Mouse (Mus musculus) erythroblast, embryonic 14.5 days (primary cell): Measurements from ENCODE around the gene Atf7.

Source experiments
- GATA1 ChIP-seq: IDR thresholded peaks from 2 replicates; pipeline ENCODE4 v1.6.1; 2012; ENCODE audit warnings: low read length, inconsistent platforms, mixed read lengths
- TAL1 ChIP-seq: IDR thresholded peaks from 3 replicates; pipeline ENCODE4 v1.6.1; 2012; ENCODE audit warnings: low read length, inconsistent platforms, mixed read lengths

DNA sequence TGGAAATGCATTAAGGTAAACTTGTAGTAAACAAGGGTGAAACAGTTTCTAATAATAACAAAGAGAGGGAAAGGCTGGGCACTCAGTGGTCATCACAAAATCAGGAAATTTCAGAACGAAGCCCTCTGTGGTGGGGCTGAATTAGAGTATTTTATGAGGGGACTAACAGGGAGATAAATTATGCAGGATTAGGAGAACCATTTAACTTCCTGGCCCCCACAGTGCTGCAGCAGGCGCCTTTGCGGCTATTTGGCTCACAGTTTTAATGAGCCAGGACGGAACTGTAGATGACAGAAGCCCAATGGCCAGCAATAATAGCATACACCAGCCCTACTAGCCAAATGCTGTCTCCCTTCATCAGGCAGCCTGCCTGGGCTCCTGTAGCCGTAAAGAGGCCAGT, 61.6 kb downstream of the Atf7 start:
- no peak for TF ChIP-seq GATA1
- TF ChIP-seq TAL1: no peak
